Mouse (Mus musculus) T-helper 2 cell (primary cell): ENCODE measurements around the gene Amotl2.

Experiments used
- in situ Hi-C: fragments of 300-600 bp; cut with MboI, MseI; formaldehyde crosslinking; loops from one replicate; pipeline ENCODE4 v1.15.1; 2025; ENCODE audit warnings: high pct_unique_total_duplicates

Amotl2 gene

GRCm38 (mm10) chr9:102718676-102719075 lies 2.2 kb downstream of the Amotl2 start:
- in situ Hi-C loops: loop anchor here (5.0 kb wide), 1 partner anchor 149 kb away; no protein-coding TSS in a partner anchor

GRCm38 (mm10) chr9:102719085-102719484 lies 2.6 kb downstream of the Amotl2 start:
- in situ Hi-C loops: loop anchor here (5.0 kb wide), 1 partner anchor 148 kb away; no protein-coding TSS in a partner anchor

- in situ Hi-C loops: loop anchor here (5.0 kb wide), 1 partner anchor 147 kb away; no protein-coding TSS in a partner anchor
Observed at GRCm38 (mm10) chr9:102719936-102720566, 3.6 kb downstream of the Amotl2 start.

- in situ Hi-C loops: no loop called here
Observed at GRCm38 (mm10) chr9:102720567-102721167, 4.2 kb downstream of the Amotl2 start.

GRCm38 (mm10) chr9:102721406-102721978 lies 5.0 kb downstream of the Amotl2 start:
- in situ Hi-C loops: no loop called here

GRCm38 (mm10) chr9:102722071-102722561 lies 5.6 kb downstream of the Amotl2 start:
- in situ Hi-C loops: no loop called here

- in situ Hi-C loops: no loop called here
Observed at GRCm38 (mm10) chr9:102722750-102723149, 6.3 kb downstream of the Amotl2 start.

GRCm38 (mm10) chr9:102723241-102723709 lies 6.8 kb downstream of the Amotl2 start:
- in situ Hi-C loops: no loop called here

- in situ Hi-C loops: no loop called here
Observed at GRCm38 (mm10) chr9:102723990-102724461, 7.6 kb downstream of the Amotl2 start.

- in situ Hi-C loops: no loop called here
Observed at GRCm38 (mm10) chr9:102724942-102725341, 8.5 kb downstream of the Amotl2 start.

- in situ Hi-C loops: no loop called here
Observed at GRCm38 (mm10) chr9:102725958-102726654, 9.6 kb downstream of the Amotl2 start.

GRCm38 (mm10) chr9:102726811-102727210 lies 10.3 kb downstream of the Amotl2 start:
- in situ Hi-C loops: no loop called here

GRCm38 (mm10) chr9:102727662-102728468 lies 11.4 kb downstream of the Amotl2 start:
- in situ Hi-C loops: no loop called here

GRCm38 (mm10) chr9:102728469-102728747 lies 11.9 kb downstream of the Amotl2 start:
- in situ Hi-C loops: no loop called here

- in situ Hi-C loops: no loop called here
Observed at GRCm38 (mm10) chr9:102729093-102729845, 12.8 kb downstream of the Amotl2 start.

- in situ Hi-C loops: no loop called here
Observed at GRCm38 (mm10) chr9:102729876-102730413, 13.5 kb downstream of the Amotl2 start.

- in situ Hi-C loops: no loop called here
Observed at GRCm38 (mm10) chr9:102731044-102731471, 14.6 kb downstream of the Amotl2 start.

- in situ Hi-C loops: no loop called here
Observed at GRCm38 (mm10) chr9:102731574-102732175, 15.2 kb downstream of the Amotl2 start.

GRCm38 (mm10) chr9:102732326-102732865 lies 15.9 kb downstream of the Amotl2 start:
- in situ Hi-C loops: no loop called here
